Mouse (Mus musculus) embryonic facial prominence, embryonic 14.5 days (tissue): ENCODE data around the gene Phldb1. TPM values are rescaled to one million over a fixed set of nuclear protein-coding genes. Genes with fewer than 3 reads are reported as not detected.
A peak's percentile ranks its signal among the peaks of the same experiment; 100 is the strongest.
"Not testable (repeated sequence)": the region's sequence is repeated elsewhere in the genome, so short reads cannot be mapped to it uniquely, and the experiment has no call there.

Experiments used
- ATAC-seq: fragments of 200-750 bp; cut with Nextera tagmentation; 2 replicates; pipeline ENCODE4 v1.8.0; 2017; ENCODE audit warnings: low read depth, moderate number of reproducible peaks, moderate TSS enrichment
- DNase-seq: peaks from one replicate; pipeline ENCODE4 v3.0.0-alpha.2; 2015; ENCODE audit warnings: low spot score
- H3K27ac ChIP-seq: fragments of 300-500 bp; sonication (generic); replicated peaks from 2 replicates; pipeline ENCODE4 v1.5.1; 2014; ENCODE audit warnings: low read depth, mild to moderate bottlenecking, low read length, moderate library complexity
- H3K27me3 ChIP-seq: fragments of 300-500 bp; sonication (generic); replicated peaks from 2 replicates; pipeline ENCODE4 v1.6.1; 2014; ENCODE audit warnings: low read length; ENCODE audit not compliant: control insufficient read depth, insufficient read depth
- H3K36me3 ChIP-seq: fragments of 300-500 bp; sonication (generic); 2 replicates; pipeline ENCODE4 v1.6.1; 2014; ENCODE audit warnings: low read length, mixed read lengths; ENCODE audit not compliant: control insufficient read depth, insufficient read depth
- H3K4me1 ChIP-seq: fragments of 300-500 bp; sonication (generic); 2 replicates; pipeline ENCODE4 v1.6.1; 2014; ENCODE audit warnings: antibody characterized with exemption, low read length; ENCODE audit not compliant: control insufficient read depth, insufficient read depth
- H3K4me2 ChIP-seq: fragments of 300-500 bp; sonication (generic); 2 replicates; pipeline ENCODE4 v1.6.1; 2014; ENCODE audit warnings: low read depth, mild to moderate bottlenecking, low read length, moderate library complexity, mixed read lengths
- H3K4me3 ChIP-seq: fragments of 300-500 bp; sonication (generic); 2 replicates; pipeline ENCODE4 v1.5.1; 2014; ENCODE audit warnings: low read depth, mild to moderate bottlenecking, low read length
- H3K9ac ChIP-seq: fragments of 300-500 bp; sonication (generic); 2 replicates; pipeline ENCODE4 v1.6.1; 2014; ENCODE audit warnings: low read depth, mild to moderate bottlenecking, low read length, moderate library complexity, mixed read lengths
- H3K9me3 ChIP-seq: fragments of 300-500 bp; sonication (generic); 2 replicates; pipeline ENCODE4 v1.6.1; 2016; ENCODE audit warnings: low read length; ENCODE audit not compliant: control insufficient read depth
- WGBS: fragments of 180-500 bp; shearing (Covaris S2); extraction: QIAGEN DNeasy Blood & Tissue Kit; methylation state at CpG from one replicate; pipeline ENCODE4 v1.1.7; 2014; 5-methylcytosine and 5-hydroxymethylcytosine counted together
- polyA plus RNA-seq: library from polyadenylated mRNA; unstranded; fragments of >200 nt; fragmentation: Nextera tagmentation; extraction: Ambion mirVana; gene quantifications from 2 replicates; pipeline ENCODE4 v1.2.1, GENCODE M21; 2014

Phldb1 gene
- polyA plus RNA-seq, 1 experiment from 2014 or later: 40.3 TPM

GRCm38 (mm10) chr9:44638726-44639125 lies 96.3 kb downstream of the Phldb1 start:
- H3K27ac ChIP-seq, H3K9ac ChIP-seq, H3K27me3 ChIP-seq, DNase-seq, H3K4me3 ChIP-seq, H3K4me2 ChIP-seq, H3K9me3 ChIP-seq, ATAC-seq, H3K4me1 ChIP-seq: not testable (repeated sequence)
- 95% methylated on average over 9 of the region's 9 CpGs for WGBS
- H3K36me3 ChIP-seq: peaks cover 55% of the 10 kb centered on the region

- peak; percentile 85 for DNase-seq
These were observed 97.3 kb downstream of the Phldb1 start for GRCm38 (mm10) chr9:44637551-44638169.

More at GRCm38 (mm10) chr9:44637551-44638169, 97.3 kb downstream of the Phldb1 start:
- ATAC-seq: peak; percentile 38; the same call in 1 of the 2 replicates
- Histone ChIP-seq H3K4me1 (no peaks in the 10 kb centered on the region), H3K27me3 (no peaks in the 10 kb centered on the region), H3K4me3 (no peak overlapping the region), H3K27ac (no peak overlapping the region), H3K9me3 (no peaks in the 10 kb centered on the region), H3K9ac (no peak overlapping the region), H3K4me2 (no peak overlapping the region), H3K36me3 (peaks cover 66% of the 10 kb centered on the region)
- 75% methylated on average over 15 of the region's 15 CpGs for WGBS

Other genes starting within 250 kb of the Phldb1 start
- gene Cxcr5, start 173.3 kb downstream of the Phldb1 start, polyA plus RNA-seq: 0.13 and 0.35 TPM in 2 replicates
- gene Ddx6, start 130.3 kb downstream of the Phldb1 start, polyA plus RNA-seq: 16.1 and 18.2 TPM in 2 replicates
- gene Treh, start 62.0 kb downstream of the Phldb1 start, polyA plus RNA-seq: not detected in 2 replicates
- gene Arcn1, start 32.6 kb upstream of the Phldb1 start, polyA plus RNA-seq: 220 and 226 TPM in 2 replicates
- 101 and 121 TPM in 2 replicates for gene Ift46, start 32.7 kb upstream of the Phldb1 start, polyA plus RNA-seq
- 2.0 and 2.3 TPM in 2 replicates for gene Tmem25, start 64.1 kb upstream of the Phldb1 start, polyA plus RNA-seq
- gene Ttc36, start 67.9 kb upstream of the Phldb1 start, polyA plus RNA-seq: not detected in 2 replicates
- 12.0 and 12.3 TPM in 2 replicates for gene Kmt2a, start 146.1 kb upstream of the Phldb1 start, polyA plus RNA-seq
- gene Atp5l, start 185.5 kb upstream of the Phldb1 start, polyA plus RNA-seq: 681 and 870 TPM in 2 replicates
- gene Ube4a, start 230.4 kb upstream of the Phldb1 start, polyA plus RNA-seq: 25.5 and 30.3 TPM in 2 replicates
- gene Cd3g, start 245.2 kb upstream of the Phldb1 start, polyA plus RNA-seq: 0.47 and 0.67 TPM in 2 replicates
- not detected in 2 replicates for gene Cd3d, start 246.6 kb upstream of the Phldb1 start, polyA plus RNA-seq